Mouse (Mus musculus) limb, embryonic 15.5 days (tissue): Measurements from ENCODE around the gene Akp3. TPM values are rescaled to one million over a fixed set of nuclear protein-coding genes. Genes with fewer than 3 reads are reported as not detected.

Source experiments
- ATAC-seq: fragments of 200-750 bp; cut with Nextera tagmentation; 2 replicates; pipeline ENCODE4 v1.8.0; 2017; ENCODE audit warnings: low read depth, moderate TSS enrichment; ENCODE audit not compliant: insufficient number of reproducible peaks, low FRiP score, low TSS enrichment
- H3K27ac ChIP-seq: fragments of 300-500 bp; sonication (generic); 2 replicates; pipeline ENCODE4 v1.5.1; 2015; ENCODE audit warnings: moderate library complexity, mild to moderate bottlenecking, inconsistent platforms
- H3K27me3 ChIP-seq: fragments of 300-500 bp; sonication (generic); 2 replicates; pipeline ENCODE4 v1.6.1; 2015; ENCODE audit warnings: inconsistent platforms
- H3K36me3 ChIP-seq: fragments of 300-500 bp; sonication (generic); 2 replicates; pipeline ENCODE4 v1.6.1; 2015; ENCODE audit warnings: inconsistent platforms
- H3K4me1 ChIP-seq: fragments of 300-500 bp; sonication (generic); 2 replicates; pipeline ENCODE4 v1.6.1; 2015; ENCODE audit warnings: inconsistent platforms
- H3K4me2 ChIP-seq: fragments of 300-500 bp; sonication (generic); 2 replicates; pipeline ENCODE4 v1.6.1; 2015; ENCODE audit warnings: mild to moderate bottlenecking, inconsistent platforms
- H3K4me3 ChIP-seq: fragments of 300-500 bp; sonication (generic); 2 replicates; pipeline ENCODE4 v1.5.1; 2015; ENCODE audit warnings: mild to moderate bottlenecking, inconsistent platforms
- H3K9ac ChIP-seq: fragments of 300-500 bp; sonication (generic); 2 replicates; pipeline ENCODE4 v1.6.1; 2015; ENCODE audit warnings: inconsistent platforms
- H3K9me3 ChIP-seq: fragments of 300-500 bp; sonication (generic); 2 replicates; pipeline ENCODE4 v1.6.1; 2016; ENCODE audit warnings: inconsistent platforms
- WGBS: fragments of 180-500 bp; shearing (Covaris S2); methylation state at CpG from one replicate; pipeline ENCODE4 v1.1.7; 2015; 5-methylcytosine and 5-hydroxymethylcytosine counted together
- polyA plus RNA-seq: library from polyadenylated mRNA; unstranded; fragments of >200 nt; fragmentation: Nextera tagmentation; extraction: Ambion mirVana; gene quantifications from 2 replicates; pipeline ENCODE4 v1.2.1, GENCODE M21; 2015

Akp3 gene
- polyA plus RNA-seq, 1 experiment from 2014 or later = not detected

DNA sequence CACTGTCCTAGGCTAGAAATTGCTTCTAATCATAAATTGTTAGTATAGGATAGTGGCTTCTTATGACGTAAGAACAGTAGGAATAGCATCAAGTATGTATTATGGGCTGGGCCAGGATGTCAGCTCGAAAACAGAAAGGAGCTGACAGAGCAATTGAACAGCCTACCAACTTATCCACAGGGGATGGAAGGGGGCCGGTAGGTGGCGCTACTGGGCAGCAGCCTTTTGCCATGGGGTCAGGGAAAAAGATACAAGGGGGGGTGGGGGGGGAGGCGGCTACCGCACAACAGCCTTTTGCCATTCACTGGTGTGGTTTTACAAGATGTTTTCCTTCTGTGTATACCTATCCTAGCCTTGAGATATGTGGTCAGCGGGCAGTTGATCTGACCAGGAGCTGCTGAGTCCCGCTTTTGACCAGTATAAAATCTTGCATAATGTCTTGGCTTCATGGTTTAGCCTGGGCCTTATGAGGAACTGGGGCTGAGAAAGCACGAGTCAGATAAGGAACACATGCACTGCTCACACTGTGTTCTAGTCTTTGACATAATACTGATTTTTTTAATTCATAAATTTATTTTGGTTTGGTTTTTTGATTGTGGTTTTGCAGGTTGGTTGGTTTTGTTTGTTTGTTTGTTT is 12.9 kb upstream of the Akp3 start:
- WGBS = 41% methylated on average over 9 of the region's 9 CpGs
- H3K9ac ChIP-seq = no peak overlapping the region
- H3K9me3 ChIP-seq = no peaks in the 10 kb centered on the region
- no peaks in the 10 kb centered on the region for H3K36me3 ChIP-seq
- H3K4me3 ChIP-seq = no peak overlapping the region
- no peak overlapping the region for H3K4me2 ChIP-seq
- ATAC-seq = no peak
- no peak overlapping the region for H3K27ac ChIP-seq
- H3K27me3 ChIP-seq = no peaks in the 10 kb centered on the region
- H3K4me1 ChIP-seq = no peaks in the 10 kb centered on the region

- 94% methylated on average over 1 of the region's 1 CpGs for WGBS
- no peak for ATAC-seq
Observed at GRCm38 (mm10) chr1:87114784-87115183, 10.0 kb upstream of the Akp3 start.

GRCm38 (mm10) chr1:87127206-87128030 is 2.6 kb downstream of the Akp3 start:
- H3K9ac ChIP-seq = no peak overlapping the region
- peak overlapping the region; percentile 29; the same call in 1 of the 2 replicates for H3K4me2 ChIP-seq
- H3K4me1 ChIP-seq = peaks cover 4% of the 10 kb centered on the region; the same call in 1 of the 2 replicates
- no peaks in the 10 kb centered on the region for H3K9me3 ChIP-seq
- H3K36me3 ChIP-seq = no peaks in the 10 kb centered on the region
- H3K4me3 ChIP-seq = peak overlapping the region; percentile 18; the same call in 1 of the 2 replicates
- no peak overlapping the region for H3K27ac ChIP-seq
- ATAC-seq = no peak
- 8% methylated on average over 43 of the region's 43 CpGs for WGBS
- H3K27me3 ChIP-seq = peaks cover 40% of the 10 kb centered on the region

More at GRCm38 (mm10) chr1:87114784-87115183, 10.0 kb upstream of the Akp3 start:
- Histone ChIP-seq H3K27ac (no peak overlapping the region), H3K9ac (no peak overlapping the region), H3K36me3 (no peaks in the 10 kb centered on the region), H3K4me2 (no peak overlapping the region), H3K27me3 (no peaks in the 10 kb centered on the region), H3K9me3 (no peaks in the 10 kb centered on the region), H3K4me1 (no peaks in the 10 kb centered on the region), H3K4me3 (no peak overlapping the region)

DNA sequence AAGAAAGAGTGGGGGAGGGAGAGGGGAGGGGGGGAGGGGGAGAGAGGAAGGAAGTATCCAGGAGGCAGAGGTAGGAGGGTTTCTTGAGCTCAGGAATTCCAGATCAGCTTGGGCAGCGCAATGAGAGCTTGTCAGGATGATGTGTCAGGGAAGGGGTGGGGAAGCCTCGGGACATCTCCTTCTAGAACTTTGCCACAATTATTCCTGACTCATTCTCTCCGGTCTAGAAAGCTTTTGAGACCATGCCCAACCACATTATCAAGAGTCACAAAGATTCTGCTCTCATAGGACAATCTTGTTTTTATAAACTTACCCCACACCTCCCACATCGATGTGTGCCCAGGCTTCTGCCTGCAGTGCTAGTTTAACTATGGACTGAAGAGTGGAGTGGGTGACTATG is 7.0 kb downstream of the Akp3 start:
- H3K4me1 ChIP-seq = peaks cover 4% of the 10 kb centered on the region; the same call in 1 of the 2 replicates
- H3K27me3 ChIP-seq = peaks cover 25% of the 10 kb centered on the region
- no peak overlapping the region for H3K9ac ChIP-seq
- H3K4me2 ChIP-seq = no peak overlapping the region
- 76% methylated on average over 4 of the region's 4 CpGs for WGBS
- H3K27ac ChIP-seq = no peak overlapping the region
- H3K4me3 ChIP-seq = no peak overlapping the region
- H3K9me3 ChIP-seq = no peaks in the 10 kb centered on the region
- H3K36me3 ChIP-seq = no peaks in the 10 kb centered on the region
- ATAC-seq = no peak

DNA sequence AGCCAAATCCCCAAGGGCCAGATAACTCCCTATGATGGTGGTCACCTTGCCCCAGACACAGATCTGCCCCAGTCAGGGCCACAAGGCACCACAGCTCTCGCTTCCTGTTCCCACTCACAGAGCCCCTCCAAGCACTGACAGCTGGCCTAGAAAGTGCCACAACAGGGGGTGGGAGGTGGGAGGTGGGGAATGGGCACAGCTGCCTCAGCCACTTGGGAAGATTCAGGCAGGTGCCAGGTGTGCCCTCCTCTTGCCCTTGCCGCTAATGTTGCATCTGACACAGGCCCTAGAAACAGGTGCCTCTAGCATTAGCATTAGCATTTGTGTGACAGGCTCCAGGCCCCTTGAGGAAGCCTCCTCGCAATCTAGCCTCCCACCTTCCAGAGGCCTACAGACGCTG is 16.8 kb downstream of the Akp3 start:
- no peaks in the 10 kb centered on the region for H3K27me3 ChIP-seq
- ATAC-seq = no peak
- WGBS = 74% methylated on average over 4 of the region's 4 CpGs

DNA sequence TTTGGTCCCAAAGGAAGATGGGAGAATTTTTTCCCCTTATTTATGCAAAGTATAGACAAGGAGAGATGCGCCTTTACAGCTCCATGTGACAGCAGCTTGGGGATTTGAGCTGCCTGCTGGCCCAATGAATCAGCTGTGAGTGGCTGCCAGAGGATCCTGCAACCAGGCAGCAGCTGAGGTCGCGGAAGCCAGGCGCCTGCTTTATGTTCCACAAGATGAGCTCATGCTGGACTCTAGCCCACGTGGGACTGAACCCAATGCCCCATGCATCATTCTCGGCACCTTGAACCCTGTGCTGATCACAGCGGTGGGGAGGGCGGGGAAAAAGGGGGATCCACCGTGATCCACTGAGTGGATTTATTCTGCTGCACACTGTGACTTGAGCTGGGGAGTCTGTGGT is 17.7 kb downstream of the Akp3 start:
- Histone ChIP-seq H3K9me3 (no peaks in the 10 kb centered on the region), H3K4me1 (no peaks in the 10 kb centered on the region), H3K9ac (no peak overlapping the region), H3K4me3 (no peak overlapping the region), H3K36me3 (no peaks in the 10 kb centered on the region), H3K4me2 (no peak overlapping the region), H3K27ac (no peak overlapping the region), H3K27me3 (0 out of 2 replicates have a peak, but pooled peaks cover under 1% of the 10 kb centered on the region)
- no peak for ATAC-seq
- 71% methylated on average over 9 of the region's 9 CpGs for WGBS

More for the DNA sequence above, 16.8 kb downstream of the Akp3 start:
- Histone ChIP-seq H3K4me2 (no peak overlapping the region), H3K27ac (no peak overlapping the region), H3K36me3 (no peaks in the 10 kb centered on the region), H3K9ac (no peak overlapping the region), H3K4me1 (no peaks in the 10 kb centered on the region), H3K4me3 (no peak overlapping the region), H3K9me3 (no peaks in the 10 kb centered on the region)

DNA sequence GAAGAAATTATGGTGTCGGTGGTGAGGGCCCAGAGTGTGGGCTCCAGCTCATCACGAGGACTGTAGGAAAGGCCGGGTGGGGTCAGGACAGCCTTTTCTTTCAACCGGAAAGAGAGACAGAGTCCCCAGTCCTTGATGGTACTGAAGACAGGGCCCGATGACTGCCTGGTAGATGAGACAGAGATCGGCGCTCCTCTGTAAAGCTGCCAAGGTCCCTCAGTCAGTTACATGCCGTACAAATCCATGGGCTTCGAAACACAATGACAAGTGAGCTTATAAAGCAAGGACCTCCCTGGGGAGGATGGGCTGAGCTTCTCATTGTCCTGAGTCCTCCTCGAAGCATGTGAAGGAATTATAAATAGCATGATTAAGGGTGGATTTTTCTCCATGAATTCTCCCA is 18.4 kb downstream of the Akp3 start:
- WGBS = 75% methylated on average over 10 of the region's 10 CpGs
- no peak overlapping the region for H3K9ac ChIP-seq
- ATAC-seq = no peak

DNA sequence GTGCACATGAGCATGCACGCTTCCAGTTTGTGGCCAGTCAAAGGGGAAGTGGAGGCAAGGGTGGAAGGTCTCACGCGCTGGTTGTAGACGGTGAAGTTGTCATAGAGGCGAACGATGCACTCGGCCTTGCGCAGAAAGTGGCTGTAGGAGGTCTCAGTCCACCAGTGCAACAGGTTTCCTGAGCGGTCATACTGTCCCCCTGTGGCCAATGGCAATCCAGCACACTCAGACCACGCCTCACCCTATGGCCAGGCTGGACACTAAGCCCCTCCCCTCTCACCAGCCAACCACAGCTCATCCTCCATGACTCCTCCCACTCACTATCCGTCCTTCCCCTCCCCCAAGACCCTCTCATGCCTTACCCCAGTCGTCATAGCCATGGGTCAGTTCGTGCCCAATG is 24.6 kb downstream of the Akp3 start:
- Histone ChIP-seq H3K4me3 (no peak overlapping the region), H3K9me3 (no peaks in the 10 kb centered on the region), H3K36me3 (no peaks in the 10 kb centered on the region), H3K4me1 (peaks cover 14% of the 10 kb centered on the region), H3K27ac (no peak overlapping the region), H3K27me3 (peaks cover 68% of the 10 kb centered on the region), H3K9ac (no peak overlapping the region), H3K4me2 (no peak overlapping the region)
- WGBS = 32% methylated on average over 13 of the region's 13 CpGs
- ATAC-seq = no peak

More for the DNA sequence above, 18.4 kb downstream of the Akp3 start:
- Histone ChIP-seq H3K27me3 (peaks cover 7% of the 10 kb centered on the region; the same call in 1 of the 2 replicates), H3K4me3 (no peak overlapping the region), H3K36me3 (no peaks in the 10 kb centered on the region), H3K9me3 (no peaks in the 10 kb centered on the region), H3K27ac (no peak overlapping the region), H3K4me2 (no peak overlapping the region), H3K4me1 (no peaks in the 10 kb centered on the region)

- H3K36me3 ChIP-seq = no peaks in the 10 kb centered on the region
- no peak overlapping the region for H3K4me2 ChIP-seq
- peaks cover 33% of the 10 kb centered on the region for H3K4me1 ChIP-seq
- ATAC-seq = no peak
- H3K9me3 ChIP-seq = no peaks in the 10 kb centered on the region
- peaks cover 87% of the 10 kb centered on the region for H3K27me3 ChIP-seq
- H3K27ac ChIP-seq = no peak overlapping the region
- 83% methylated on average over 6 of the region's 6 CpGs for WGBS
- no peak overlapping the region for H3K4me3 ChIP-seq
- no peak overlapping the region for H3K9ac ChIP-seq
Observed at GRCm38 (mm10) chr1:87151286-87151685, 26.5 kb downstream of the Akp3 start.

DNA sequence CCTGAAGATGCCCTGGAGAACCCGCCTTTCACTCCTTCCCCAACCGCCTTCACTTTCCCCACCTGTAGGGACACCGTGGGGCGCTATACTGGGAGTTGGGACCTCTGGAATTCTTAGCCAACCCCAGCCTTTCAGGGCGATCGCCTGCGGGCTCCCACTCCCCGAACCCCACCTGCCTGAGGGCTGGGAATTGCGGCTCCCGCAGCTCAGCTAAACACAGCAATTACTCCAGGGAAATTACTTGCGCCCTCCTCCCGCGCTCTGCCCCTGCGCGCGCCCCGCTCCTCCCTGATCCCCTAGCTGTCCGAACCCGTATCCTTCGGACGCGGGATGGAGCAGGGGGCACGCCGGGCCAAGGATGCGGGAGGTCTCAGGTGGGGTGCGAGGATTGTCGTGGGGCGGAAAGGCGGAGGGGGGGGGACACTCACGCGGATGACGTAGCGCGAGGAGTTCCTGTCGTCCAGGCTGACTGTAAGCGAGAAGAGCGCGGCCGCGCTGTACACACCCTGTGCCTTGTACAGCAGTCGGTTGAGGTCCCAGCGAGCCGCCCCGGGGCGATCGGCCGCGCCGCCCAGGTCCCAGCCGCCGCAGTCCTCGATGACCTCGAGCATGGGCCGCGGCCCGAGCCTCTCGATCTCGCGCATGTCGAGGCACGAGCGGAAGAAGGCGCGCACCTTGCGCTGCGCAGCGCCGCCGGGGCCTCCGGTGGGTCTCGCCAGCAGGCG is 29.2 kb downstream of the Akp3 start:
- H3K4me2 ChIP-seq = peak overlapping the region; percentile 65
- no peak overlapping the region; the same call in 1 of the 2 replicates for H3K9ac ChIP-seq
- H3K9me3 ChIP-seq = no peaks in the 10 kb centered on the region
- H3K4me3 ChIP-seq = peak overlapping the region; percentile 41
- no peaks in the 10 kb centered on the region for H3K36me3 ChIP-seq
- peaks cover 100% of the 10 kb centered on the region for H3K27me3 ChIP-seq
- H3K4me1 ChIP-seq = peaks cover 34% of the 10 kb centered on the region
- H3K27ac ChIP-seq = no peak overlapping the region
- no peak for ATAC-seq
- WGBS = under 1% methylated on average over 72 of the region's 72 CpGs

DNA sequence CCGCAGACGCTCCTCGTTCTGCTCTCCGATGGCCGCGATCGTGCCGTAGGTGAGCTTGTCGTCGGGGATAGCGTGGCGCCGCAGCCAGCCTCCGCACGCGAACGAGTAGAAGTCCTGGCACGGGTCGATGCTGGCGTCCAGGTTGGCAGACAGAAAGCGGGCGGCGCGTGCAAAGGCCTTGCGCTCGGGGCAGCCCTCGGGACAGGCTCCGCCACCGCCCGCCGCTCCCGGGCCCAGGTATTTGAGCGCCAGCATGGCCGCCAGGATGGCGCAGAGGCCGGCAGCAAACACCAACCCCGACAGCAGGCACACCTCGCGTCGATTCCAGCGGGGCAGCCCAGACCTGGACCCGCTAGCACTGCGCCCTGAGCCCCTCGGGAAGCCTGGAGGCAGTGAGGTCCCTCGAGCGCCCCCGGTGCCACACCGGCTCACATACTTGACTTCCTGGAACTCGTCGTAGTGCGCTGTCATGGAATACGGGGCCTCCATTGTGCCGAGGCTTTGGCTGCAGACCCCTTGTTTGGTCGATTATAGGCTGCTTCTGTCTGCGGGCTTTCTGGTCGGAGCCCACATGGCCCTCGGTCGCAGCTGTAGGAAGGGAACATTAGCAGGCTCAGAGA is 29.8 kb downstream of the Akp3 start:
- Histone ChIP-seq H3K9me3 (no peaks in the 10 kb centered on the region), H3K27me3 (peaks cover 99% of the 10 kb centered on the region), H3K27ac (no peak overlapping the region), H3K4me1 (peaks cover 34% of the 10 kb centered on the region), H3K4me3 (peak overlapping the region; percentile 41), H3K36me3 (no peaks in the 10 kb centered on the region), H3K9ac (no peak overlapping the region; the same call in 1 of the 2 replicates), H3K4me2 (peak overlapping the region; percentile 65)
- 1% methylated on average over 58 of the region's 58 CpGs for WGBS
- ATAC-seq = no peak
